Mouse (Mus musculus) midbrain, embryonic 10.5 days (tissue): ENCODE measurements at regions not wholly inside any gene's neighbourhood (a gene's known extent, or its start where the extent isn't known, plus 50 kb on each side); places are given as distances from the start of the nearest gene placed in this dataset.

Experiments
- DNase-seq: peaks from one replicate; pipeline ENCODE4 v3.0.0-alpha.2; 2017; ENCODE audit warnings: low spot score
- H3K27ac ChIP-seq: fragments of 300-500 bp; sonication (generic); replicated peaks from 2 replicates; pipeline ENCODE4 v1.5.1; 2016; ENCODE audit warnings: mild to moderate bottlenecking
- H3K27me3 ChIP-seq: fragments of 300-500 bp; sonication (generic); 2 replicates; pipeline ENCODE4 v1.6.1; 2016; ENCODE audit warnings: low read depth, mild to moderate bottlenecking; ENCODE audit not compliant: poor library complexity, severe bottlenecking
- H3K36me3 ChIP-seq: fragments of 300-500 bp; sonication (generic); 2 replicates; pipeline ENCODE4 v1.6.1; 2016; ENCODE audit warnings: mild to moderate bottlenecking, moderate library complexity
- H3K4me1 ChIP-seq: fragments of 300-500 bp; sonication (generic); 2 replicates; pipeline ENCODE4 v1.6.1; 2016
- H3K4me3 ChIP-seq: fragments of 300-500 bp; sonication (generic); 2 replicates; pipeline ENCODE4 v1.5.1; 2016; ENCODE audit warnings: mild to moderate bottlenecking, moderate library complexity
- H3K9me3 ChIP-seq: fragments of 300-500 bp; sonication (generic); replicated peaks from 2 replicates; pipeline ENCODE4 v1.6.1; 2016; ENCODE audit warnings: mild to moderate bottlenecking
- WGBS: fragments of 180-500 bp; shearing (Covaris S2); methylation state at CpG from one replicate; pipeline ENCODE4 v1.1.7; 2016; 5-methylcytosine and 5-hydroxymethylcytosine counted together

DNA sequence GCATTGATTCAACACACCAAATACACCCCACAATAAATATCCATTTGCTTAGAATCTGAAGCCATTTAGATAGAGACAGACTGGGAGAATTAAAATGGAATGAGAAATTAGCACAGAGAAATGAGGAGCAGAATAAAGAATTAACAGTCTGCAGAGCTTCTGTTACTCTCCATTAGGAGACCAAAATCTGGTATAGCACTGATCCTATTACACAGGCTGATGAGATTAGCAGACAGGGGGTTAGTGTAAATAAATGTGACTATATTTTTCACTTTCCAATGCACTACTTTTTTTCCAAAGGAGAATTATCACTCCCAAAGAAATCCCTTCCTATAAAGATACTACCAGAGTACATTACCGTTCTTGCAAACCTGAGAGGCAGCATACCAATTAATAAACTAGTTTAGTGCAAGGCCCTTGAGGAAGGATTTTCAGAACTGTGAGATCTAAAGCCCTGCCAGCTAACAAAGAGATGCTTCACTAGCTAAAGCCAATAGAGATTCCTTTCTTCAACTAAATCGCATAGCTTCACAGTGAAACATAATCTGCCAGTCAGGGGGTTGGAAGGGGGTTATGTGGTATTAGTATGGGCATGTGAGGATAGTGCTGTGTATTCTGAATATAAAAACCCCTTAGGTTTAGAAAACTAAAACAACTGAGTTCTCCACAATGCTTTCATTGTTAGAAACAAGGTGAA is 557.7 kb downstream of the Gm6760 start:
- Histone ChIP-seq H3K4me3 (no peak overlapping the region), H3K27ac (0 out of 2 replicates have a peak overlapping the region, but pooled peaks have one; percentile 33), H3K9me3 (no peaks in the 10 kb centered on the region), H3K36me3 (no peaks in the 10 kb centered on the region), H3K4me1 (no peaks in the 10 kb centered on the region; the same call in 1 of the 2 replicates), H3K27me3 (no peaks in the 10 kb centered on the region)
- WGBS = 38% methylated on average over 2 of the region's 2 CpGs
- no peak for DNase-seq
